Mouse (Mus musculus) liver, embryonic 14 days (tissue): ENCODE measurements around the gene Ly6g5b. TPM values are rescaled to one million over a fixed set of nuclear protein-coding genes. Genes with fewer than 3 reads are reported as not detected.

Source experiments
- polyA plus RNA-seq: library from polyadenylated mRNA; depleted of rRNA; stranded (reverse); fragments of >200 nt; gene quantifications from 2 replicates; pipeline ENCODE4 v1.2.3, GENCODE M21; 2012; rRNA removed

Ly6g5b gene
- polyA plus RNA-seq, 1 experiment: 0.67 TPM

Other genes with a start within 250 kb of the Ly6g5b start
- gene Zbtb12, start 235.9 kb downstream of the Ly6g5b start, polyA plus RNA-seq: 5.7 and 6.1 TPM in 2 replicates
- gene Gm20547, start 233.4 kb downstream of the Ly6g5b start, polyA plus RNA-seq: not detected in 2 replicates
- gene C2, start 217.2 kb downstream of the Ly6g5b start, polyA plus RNA-seq: 14.2 and 18.4 TPM in 2 replicates
- gene Ehmt2, start 217.0 kb downstream of the Ly6g5b start, polyA plus RNA-seq: 27.3 and 28.0 TPM in 2 replicates
- gene Slc44a4, start 201.0 kb downstream of the Ly6g5b start, polyA plus RNA-seq: 1.1 and 1.3 TPM in 2 replicates
- 8.4 and 10.5 TPM in 2 replicates for gene Neu1, start 184.2 kb downstream of the Ly6g5b start, polyA plus RNA-seq
- gene Hspa1b, start 156.2 kb downstream of the Ly6g5b start, polyA plus RNA-seq: 1.1 and 1.3 TPM in 2 replicates
- not detected in 2 replicates for gene Gm20481, start 145.5 kb downstream of the Ly6g5b start, polyA plus RNA-seq
- 0.58 and 0.67 TPM in 2 replicates for gene Hspa1a, start 143.3 kb downstream of the Ly6g5b start, polyA plus RNA-seq
- 0.02 TPM in 2 replicates for gene Hspa1l, start 142.7 kb downstream of the Ly6g5b start, polyA plus RNA-seq
- 106 and 129 TPM in 2 replicates for gene Lsm2, start 133.6 kb downstream of the Ly6g5b start, polyA plus RNA-seq
- gene Vars, start 114.4 kb downstream of the Ly6g5b start, polyA plus RNA-seq: 58.0 and 65.7 TPM in 2 replicates
- gene Vwa7, start 98.8 kb downstream of the Ly6g5b start, polyA plus RNA-seq: 0.12 and 0.20 TPM in 2 replicates
- gene Sapcd1, start 87.4 kb downstream of the Ly6g5b start, polyA plus RNA-seq: 2.0 TPM in 2 replicates
- gene Msh5, start 68.7 kb downstream of the Ly6g5b start, polyA plus RNA-seq: 3.3 and 4.1 TPM in 2 replicates
- 70.1 and 85.9 TPM in 2 replicates for gene Clic1, start 65.5 kb downstream of the Ly6g5b start, polyA plus RNA-seq
- 11.1 and 13.5 TPM in 2 replicates for gene Ddah2, start 56.4 kb downstream of the Ly6g5b start, polyA plus RNA-seq
- 0.21 and 0.24 TPM in 2 replicates for gene Ly6g6c, start 50.0 kb downstream of the Ly6g5b start, polyA plus RNA-seq
- gene Mpig6b, start 49.2 kb downstream of the Ly6g5b start, polyA plus RNA-seq: 1.8 and 2.7 TPM in 2 replicates
- 0.03 and 0.15 TPM in 2 replicates for gene Ly6g6e, start 38.5 kb downstream of the Ly6g5b start, polyA plus RNA-seq
- 0.66 and 0.76 TPM in 2 replicates for gene Ly6g6d, start 37.4 kb downstream of the Ly6g5b start, polyA plus RNA-seq
- 4.6 TPM in 2 replicates for gene Ly6g6f, start 29.8 kb downstream of the Ly6g5b start, polyA plus RNA-seq
- gene Abhd16a, start 26.2 kb downstream of the Ly6g5b start, polyA plus RNA-seq: 25.1 and 29.0 TPM in 2 replicates
- gene Ly6g5c, start 7.1 kb downstream of the Ly6g5b start, polyA plus RNA-seq: not detected in 2 replicates
- gene Gpank1, start 6.0 kb upstream of the Ly6g5b start, polyA plus RNA-seq: 9.1 and 10.2 TPM in 2 replicates
- gene Csnk2b, start 6.6 kb upstream of the Ly6g5b start, polyA plus RNA-seq: 76.9 and 86.4 TPM in 2 replicates
- 1.2 and 1.6 TPM in 2 replicates for gene D17H6S53E, start 10.9 kb upstream of the Ly6g5b start, polyA plus RNA-seq
- gene Apom, start 16.6 kb upstream of the Ly6g5b start, polyA plus RNA-seq: 296 and 349 TPM in 2 replicates
- 40.6 and 45.5 TPM in 2 replicates for gene Bag6, start 19.8 kb upstream of the Ly6g5b start, polyA plus RNA-seq
- gene Prrc2a, start 49.5 kb upstream of the Ly6g5b start, polyA plus RNA-seq: 48.0 and 59.1 TPM in 2 replicates
- 9.0 and 9.2 TPM in 2 replicates for gene Aif1, start 60.6 kb upstream of the Ly6g5b start, polyA plus RNA-seq
- gene Lst1, start 73.0 kb upstream of the Ly6g5b start, polyA plus RNA-seq: 21.0 and 28.7 TPM in 2 replicates
- 0.53 and 0.76 TPM in 2 replicates for gene Ltb, start 79.0 kb upstream of the Ly6g5b start, polyA plus RNA-seq
- 0.33 and 0.48 TPM in 2 replicates for gene Tnf, start 86.6 kb upstream of the Ly6g5b start, polyA plus RNA-seq
- gene Lta, start 89.9 kb upstream of the Ly6g5b start, polyA plus RNA-seq: 0.03 and 0.09 TPM in 2 replicates
- gene Gm16181, start 105.4 kb upstream of the Ly6g5b start, polyA plus RNA-seq: 0.10 TPM in 1 of 2 replicates, not detected in the other
- gene Atp6v1g2, start 118.2 kb upstream of the Ly6g5b start, polyA plus RNA-seq: 1.6 and 1.7 TPM in 2 replicates
- gene Nfkbil1, start 120.4 kb upstream of the Ly6g5b start, polyA plus RNA-seq: 3.6 and 4.1 TPM in 2 replicates
- 174 and 208 TPM in 2 replicates for gene Ddx39b, start 126.3 kb upstream of the Ly6g5b start, polyA plus RNA-seq
- 35.7 and 45.9 TPM in 2 replicates for gene H2-D1, start 147.3 kb upstream of the Ly6g5b start, polyA plus RNA-seq
- 0.50 and 0.63 TPM in 2 replicates for gene H2-Q1, start 205.0 kb upstream of the Ly6g5b start, polyA plus RNA-seq
- 0.53 and 0.67 TPM in 2 replicates for gene H2-Q2, start 226.8 kb upstream of the Ly6g5b start, polyA plus RNA-seq